Mouse (Mus musculus) monocyte, adult 2 months (primary cell): ENCODE data around the gene Bfsp1.

Experiments
- DNase-seq, 2 experiments: peaks; one replicate each; pipeline ENCODE4 v3.0.0; 2022; ENCODE audit warnings: low spot score in 2 of 2, low read depth in 1 of 2

Gene Bfsp1

GRCm38 (mm10) chr2:143859166-143859565, 3.8 kb downstream of the Bfsp1 start:
- DNase-seq: no peak

GRCm38 (mm10) chr2:143853447-143853846, 9.5 kb downstream of the Bfsp1 start:
- no peak for DNase-seq

- DNase-seq: no peak
Measured at GRCm38 (mm10) chr2:143852295-143853275, 10.4 kb downstream of the Bfsp1 start.

DNA sequence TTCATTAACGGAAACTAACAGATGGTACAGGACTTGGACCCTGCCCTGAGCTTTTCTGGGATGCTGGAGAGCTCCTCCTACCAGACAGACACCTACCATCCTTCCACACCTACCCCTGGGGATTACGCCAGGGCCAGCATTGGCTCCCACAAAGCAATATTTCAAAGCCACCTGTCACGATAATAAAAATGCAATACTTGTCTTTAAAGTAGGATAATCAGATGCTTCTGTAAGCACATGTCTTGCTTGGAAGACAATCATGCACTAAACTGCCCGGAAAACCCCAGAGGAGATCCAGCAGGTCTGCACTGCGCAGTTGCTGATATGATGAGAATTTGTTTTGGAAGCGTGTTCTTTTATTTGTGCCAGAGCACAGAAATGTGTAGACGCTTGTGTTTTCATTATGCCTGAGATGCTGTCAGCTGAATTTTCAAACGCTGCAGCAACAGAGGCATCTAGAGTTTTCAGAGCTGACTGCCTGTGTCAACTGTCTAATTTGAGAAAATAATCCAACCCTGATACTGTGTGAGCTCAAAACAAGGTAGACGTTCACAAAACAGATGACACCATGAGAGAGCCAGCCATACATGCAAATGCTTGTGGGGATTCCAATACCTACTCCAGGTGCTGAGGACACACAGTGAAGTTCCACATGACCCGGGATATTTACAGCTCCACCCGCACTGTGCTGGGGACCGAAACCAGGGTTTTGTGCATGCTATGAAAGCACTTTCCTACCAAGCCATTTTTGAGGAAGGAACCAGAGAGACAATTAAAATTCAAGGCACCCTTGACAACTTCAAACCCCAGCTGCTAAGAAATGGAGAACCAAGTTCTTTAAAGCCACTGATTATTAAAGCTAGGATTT, 11.4 kb downstream of the Bfsp1 start:
- DNase-seq: no peak

DNA sequence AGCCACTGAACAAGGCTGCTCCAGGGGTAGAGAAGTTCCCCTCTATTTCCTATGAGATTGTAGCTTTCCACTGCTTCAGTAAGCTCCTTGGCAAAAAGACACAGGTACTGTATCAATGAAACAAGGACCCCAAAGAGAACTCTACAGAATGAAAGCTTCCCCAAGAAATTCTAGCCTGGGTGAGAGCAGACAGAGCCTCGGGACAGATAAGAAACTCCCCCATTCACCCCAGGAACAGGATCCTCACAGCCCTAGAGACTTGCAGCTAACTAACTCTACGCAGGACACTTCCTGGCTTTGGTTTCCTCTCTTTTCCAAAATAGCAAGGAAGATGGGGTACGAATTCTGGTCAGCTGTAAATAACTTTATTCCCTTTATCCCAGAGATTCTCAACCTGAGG, 15.7 kb downstream of the Bfsp1 start:
- no peak for DNase-seq

- peak; percentile 52 to 55 for DNase-seq
Measured at GRCm38 (mm10) chr2:143846799-143847198, 16.2 kb downstream of the Bfsp1 start.

GRCm38 (mm10) chr2:143844779-143845178, 18.2 kb downstream of the Bfsp1 start:
- no peak for DNase-seq

GRCm38 (mm10) chr2:143841536-143841935, 21.4 kb downstream of the Bfsp1 start:
- DNase-seq: no peak

DNA sequence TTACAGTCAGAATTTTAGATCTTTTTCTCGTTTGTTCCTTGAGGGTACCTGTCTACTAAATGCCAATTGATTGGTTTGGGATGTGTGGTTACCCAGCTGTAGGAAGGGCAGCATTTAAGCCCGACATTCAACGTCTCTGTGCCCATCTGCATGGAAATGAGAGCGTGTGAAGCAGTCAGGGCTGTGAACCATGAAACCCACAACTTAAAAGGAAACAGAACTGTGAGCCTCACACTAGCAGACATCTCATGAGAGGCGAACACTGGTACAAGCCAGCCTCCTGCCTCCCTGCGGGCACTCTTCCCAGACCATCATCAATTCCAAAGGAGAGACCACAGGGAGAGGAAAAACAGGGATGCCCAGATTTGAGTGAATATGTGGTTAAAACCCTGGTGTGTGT, 22.1 kb downstream of the Bfsp1 start:
- no peak for DNase-seq

DNA sequence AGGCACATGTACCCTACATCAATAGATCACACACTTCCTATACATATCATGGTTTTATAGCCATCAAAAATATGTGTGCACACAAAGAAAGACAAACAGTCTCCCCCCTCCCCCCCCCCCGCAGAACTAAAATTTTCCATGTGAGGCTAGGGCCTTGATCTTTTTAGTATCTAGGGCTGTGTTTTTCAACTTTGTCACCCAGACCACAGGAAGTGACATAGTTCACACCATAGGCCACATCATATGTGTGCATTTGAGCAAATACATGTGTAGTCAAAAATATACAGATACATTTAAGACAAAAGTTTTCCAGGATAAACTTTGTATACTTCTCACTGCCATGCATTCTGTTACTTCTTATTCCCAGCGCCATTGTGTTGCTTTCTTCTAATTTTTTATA, 23.5 kb downstream of the Bfsp1 start:
- DNase-seq: no peak

- no peak for DNase-seq
Measured at GRCm38 (mm10) chr2:143838698-143839097, 24.3 kb downstream of the Bfsp1 start.

GRCm38 (mm10) chr2:143837291-143837701, 25.7 kb downstream of the Bfsp1 start:
- DNase-seq: peak; percentile 43 to 64

- DNase-seq: peak in 1 of 2 experiments; percentile 21
Measured at GRCm38 (mm10) chr2:143835820-143836219, 27.2 kb downstream of the Bfsp1 start.

- no peak for DNase-seq
Measured at GRCm38 (mm10) chr2:143834082-143834481, 28.9 kb downstream of the Bfsp1 start.

GRCm38 (mm10) chr2:143832721-143833120, 30.3 kb downstream of the Bfsp1 start:
- no peak for DNase-seq

- no peak for DNase-seq
Measured at GRCm38 (mm10) chr2:143831645-143832044, 31.3 kb downstream of the Bfsp1 start.

DNA sequence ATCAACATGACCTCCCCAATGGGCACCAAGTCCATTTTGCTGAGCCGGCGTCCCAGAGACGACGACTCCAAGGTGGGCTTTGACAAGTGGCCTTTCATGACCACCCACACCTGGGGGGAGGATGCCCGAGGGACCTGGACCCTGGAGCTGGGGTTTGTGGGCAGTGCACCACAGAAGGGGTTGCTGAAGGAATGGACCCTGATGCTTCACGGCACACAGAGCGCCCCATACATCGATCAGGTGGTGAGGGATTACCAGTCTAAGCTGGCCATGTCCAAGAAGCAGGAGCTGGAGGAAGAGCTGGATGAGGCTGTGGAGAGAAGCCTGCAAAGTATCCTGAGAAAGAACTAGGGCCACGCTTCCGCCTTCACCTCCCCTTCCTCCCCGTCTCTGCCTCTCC, 49.5 kb downstream of the Bfsp1 start:
- DNase-seq: no peak

DNA sequence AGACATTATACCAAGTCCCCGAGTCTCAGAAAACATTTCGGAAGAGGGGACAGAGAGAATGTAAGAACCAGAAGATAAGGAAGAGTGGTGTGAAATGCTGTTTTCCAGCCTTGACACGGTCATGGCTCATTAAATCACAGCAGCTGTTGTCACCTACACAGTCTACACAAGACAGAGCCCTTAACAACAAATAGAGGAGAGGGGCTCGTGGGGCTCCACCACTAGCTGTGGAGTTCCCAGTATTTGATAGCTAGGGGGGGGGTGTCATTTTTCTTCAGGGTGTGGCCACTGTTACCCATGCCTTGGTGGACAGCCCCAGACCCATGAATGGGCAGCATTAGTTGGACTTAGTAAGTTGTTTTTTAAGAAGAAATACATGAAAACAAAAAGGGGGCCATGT, 50.7 kb downstream of the Bfsp1 start:
- DNase-seq: no peak

GRCm38 (mm10) chr2:143808789-143809188, 54.2 kb downstream of the Bfsp1 start:
- DNase-seq: no peak

DNA sequence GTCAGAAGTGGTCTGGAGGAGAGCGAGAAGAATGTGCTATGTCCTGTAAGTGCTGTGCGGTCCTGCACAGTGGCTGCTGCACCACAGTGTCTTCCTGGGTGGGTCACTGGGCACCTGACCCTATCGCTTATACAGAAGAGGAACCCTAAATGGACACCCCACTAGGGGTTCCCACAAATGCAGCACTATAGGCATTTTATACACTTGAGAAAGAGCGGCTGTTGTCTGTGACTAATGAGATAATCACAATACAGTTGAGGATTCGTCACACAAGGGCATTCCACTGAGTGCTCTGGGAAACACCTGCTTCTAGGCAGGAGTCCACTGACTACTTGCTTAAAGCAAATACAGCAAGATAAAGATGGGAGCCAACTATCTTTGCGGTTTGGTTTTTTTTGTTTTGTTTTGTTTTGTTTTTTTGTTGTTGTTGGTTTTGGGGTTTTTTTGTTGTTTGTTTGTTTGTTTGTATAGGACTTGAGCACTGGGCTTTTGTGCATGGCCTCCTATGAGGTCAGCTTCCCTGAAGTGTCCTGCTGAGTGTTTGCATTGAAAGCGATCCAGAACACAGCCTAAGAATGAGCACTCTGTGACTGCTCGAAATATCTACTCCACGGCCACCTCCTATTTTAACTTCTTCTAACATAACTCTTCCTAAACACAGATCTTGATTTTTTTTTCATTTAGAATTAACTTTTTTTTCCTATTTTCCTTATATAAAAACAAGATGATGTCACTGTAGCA, 55.9 kb downstream of the Bfsp1 start:
- DNase-seq: no peak
